Mouse (Mus musculus): ENCODE results near the gene Srsf4.
A peak's percentile ranks its signal among the peaks of the same experiment; 100 is the strongest.

The Srsf4 gene

GRCm38 (mm10) chr4:131914891-131915469 lies 41.6 kb downstream of the Srsf4 start:
- peak; percentile 62 for DNase-seq (ENCODE audit: extremely low spot score)

GRCm38 (mm10) chr4:131915821-131916328 lies 42.5 kb downstream of the Srsf4 start:
- DNase-seq (ENCODE audit: extremely low spot score): no peak

- peak; percentile 83 for DNase-seq (ENCODE audit: extremely low spot score)
Observed at GRCm38 (mm10) chr4:131916425-131916824, 43.0 kb downstream of the Srsf4 start.

- no peak for DNase-seq (ENCODE audit: extremely low spot score)
Observed at GRCm38 (mm10) chr4:131917010-131917555, 43.7 kb downstream of the Srsf4 start.

GRCm38 (mm10) chr4:131918026-131918533 lies 44.7 kb downstream of the Srsf4 start:
- no peak for DNase-seq (ENCODE audit: extremely low spot score)

GRCm38 (mm10) chr4:131918711-131919500 lies 45.5 kb downstream of the Srsf4 start:
- peak; percentile 85 for DNase-seq (ENCODE audit: extremely low spot score)

GRCm38 (mm10) chr4:131919506-131920140 lies 46.2 kb downstream of the Srsf4 start:
- peak; percentile 37 for DNase-seq (ENCODE audit: extremely low spot score)

- peak; percentile 68 for DNase-seq (ENCODE audit: extremely low spot score)
Observed at GRCm38 (mm10) chr4:131920141-131920594, 46.8 kb downstream of the Srsf4 start.

- peak; percentile 85 for DNase-seq (ENCODE audit: extremely low spot score)
Observed at GRCm38 (mm10) chr4:131920595-131921351, 47.4 kb downstream of the Srsf4 start.

GRCm38 (mm10) chr4:131921461-131922346 lies 48.3 kb downstream of the Srsf4 start, which contains the start of gene Tmem200b:
TSS of gene Tmem200b (plus strand) at chr4:131921771.
- DNase-seq (ENCODE audit: extremely low spot score): no peak

- no peak for DNase-seq (ENCODE audit: extremely low spot score)
Observed at GRCm38 (mm10) chr4:131922404-131922803, 49.0 kb downstream of the Srsf4 start.

- DNase-seq (ENCODE audit: extremely low spot score): no peak
Observed at GRCm38 (mm10) chr4:131924096-131924810, 50.8 kb downstream of the Srsf4 start.

GRCm38 (mm10) chr4:131929146-131929545 lies 55.7 kb downstream of the Srsf4 start:
- no peak for DNase-seq (ENCODE audit: extremely low spot score)

GRCm38 (mm10) chr4:131939459-131939858 lies 66.0 kb downstream of the Srsf4 start:
- no peak for DNase-seq (ENCODE audit: extremely low spot score)

- no peak for DNase-seq (ENCODE audit: extremely low spot score)
Observed at GRCm38 (mm10) chr4:131940846-131941245, 67.4 kb downstream of the Srsf4 start.

- DNase-seq (ENCODE audit: extremely low spot score): no peak
Observed at GRCm38 (mm10) chr4:131947848-131948247, 74.4 kb downstream of the Srsf4 start.

GRCm38 (mm10) chr4:131949903-131950302 lies 76.5 kb downstream of the Srsf4 start:
- no peak for DNase-seq (ENCODE audit: extremely low spot score)

- no peak for DNase-seq (ENCODE audit: extremely low spot score)
Observed at GRCm38 (mm10) chr4:131950657-131951056, 77.2 kb downstream of the Srsf4 start.

Data from embryo, embryonic 9.5 days (tissue).